Mouse (Mus musculus): ENCODE results near the gene Tgm5. TPM values are rescaled to one million over a fixed set of nuclear protein-coding genes. Genes with fewer than 3 reads are reported as not detected.
"Not testable (repeated sequence)": the region's sequence is repeated elsewhere in the genome, so short reads cannot be mapped to it uniquely, and the experiment has no call there.

Gene Tgm5
- not detected for total RNA-seq (2022)

GRCm38 (mm10) chr2:121085480-121086185 lies at the start of gene Tgm5:
Tgm5 (minus strand) TSS chr2:121085841.
- no peak for DNase-seq (ENCODE audit: low spot score in 2 of 2)

GRCm38 (mm10) chr2:121132822-121133221 lies 47.2 kb upstream of the Tgm5 start:
- no peak for DNase-seq (ENCODE audit: low spot score in 2 of 2)

GRCm38 (mm10) chr2:121128865-121129620 lies 43.4 kb upstream of the Tgm5 start:
- DNase-seq (ENCODE audit: low spot score in 2 of 2), result no peak

GRCm38 (mm10) chr2:121127536-121127935 lies 41.9 kb upstream of the Tgm5 start:
- DNase-seq (ENCODE audit: low spot score in 2 of 2), result no peak

- DNase-seq (ENCODE audit: low spot score in 2 of 2), result not testable (repeated sequence)
Observed at GRCm38 (mm10) chr2:121126302-121126701, 40.7 kb upstream of the Tgm5 start.

GRCm38 (mm10) chr2:121119260-121119659 lies 33.6 kb upstream of the Tgm5 start:
- no peak for DNase-seq (ENCODE audit: low spot score in 2 of 2)

- no peak for DNase-seq (ENCODE audit: low spot score in 2 of 2)
Observed at GRCm38 (mm10) chr2:121115418-121115817, 29.8 kb upstream of the Tgm5 start.

- DNase-seq (ENCODE audit: low spot score in 2 of 2), result no peak
Observed at GRCm38 (mm10) chr2:121109695-121110094, 24.1 kb upstream of the Tgm5 start, which contains the start of gene Tgm7. Tgm7 (minus strand) TSS chr2:121109795.

- no peak for DNase-seq (ENCODE audit: low spot score in 2 of 2)
Observed at GRCm38 (mm10) chr2:121105940-121106339, 20.3 kb upstream of the Tgm5 start.

- peak; percentile 25 to 68 for DNase-seq (ENCODE audit: low spot score in 2 of 2)
Observed at GRCm38 (mm10) chr2:121102051-121102450, 16.4 kb upstream of the Tgm5 start.

GRCm38 (mm10) chr2:121089751-121090150 lies 4.1 kb upstream of the Tgm5 start:
- no peak for DNase-seq (ENCODE audit: low spot score in 2 of 2)

GRCm38 (mm10) chr2:121088507-121088906 lies 2.9 kb upstream of the Tgm5 start:
- no peak for DNase-seq (ENCODE audit: low spot score in 2 of 2)

GRCm38 (mm10) chr2:121082626-121083025 lies 3.0 kb downstream of the Tgm5 start:
- no peak for DNase-seq (ENCODE audit: low spot score in 2 of 2)

GRCm38 (mm10) chr2:121074747-121075146 lies 10.9 kb downstream of the Tgm5 start:
- no peak for DNase-seq (ENCODE audit: low spot score in 2 of 2)

- DNase-seq (ENCODE audit: low spot score in 2 of 2), result no peak
Observed at GRCm38 (mm10) chr2:121071871-121072270, 13.8 kb downstream of the Tgm5 start.

GRCm38 (mm10) chr2:121069506-121069905 lies 16.1 kb downstream of the Tgm5 start:
- DNase-seq (ENCODE audit: low spot score in 2 of 2), result no peak

GRCm38 (mm10) chr2:121067116-121067515 lies 18.5 kb downstream of the Tgm5 start:
- DNase-seq (ENCODE audit: low spot score in 2 of 2), result no peak

- no peak for DNase-seq (ENCODE audit: low spot score in 2 of 2)
Observed at GRCm38 (mm10) chr2:121061315-121061714, 24.3 kb downstream of the Tgm5 start.

GRCm38 (mm10) chr2:121057997-121058396 lies 27.6 kb downstream of the Tgm5 start:
- no peak for DNase-seq (ENCODE audit: low spot score in 2 of 2)

- DNase-seq (ENCODE audit: low spot score in 2 of 2), result no peak
Observed at GRCm38 (mm10) chr2:121055915-121056314, 29.7 kb downstream of the Tgm5 start.

- DNase-seq (ENCODE audit: low spot score in 2 of 2), result no peak
Observed at GRCm38 (mm10) chr2:121054060-121054459, 31.6 kb downstream of the Tgm5 start.

GRCm38 (mm10) chr2:121052176-121052575 lies 33.5 kb downstream of the Tgm5 start:
- DNase-seq (ENCODE audit: low spot score in 2 of 2), result no peak

GRCm38 (mm10) chr2:121045653-121046052 lies 40.0 kb downstream of the Tgm5 start:
- no peak for DNase-seq (ENCODE audit: low spot score in 2 of 2)

Data from layer of hippocampus, adult 8-10 months (tissue).